Mouse (Mus musculus) stomach, postnatal 0 days (tissue): Measurements from ENCODE around the gene Nbea.

Source experiments
- CTCF ChIP-seq: IDR thresholded peaks from 2 replicates; pipeline ENCODE4 v1.5.1; 2016; ENCODE audit warnings: antibody characterized with exemption, low read depth, mild to moderate bottlenecking, moderate library complexity
- EP300 ChIP-seq: optimal IDR thresholded peaks from 2 replicates; pipeline ENCODE3; 2016; ENCODE audit warnings: antibody characterized with exemption

DNA sequence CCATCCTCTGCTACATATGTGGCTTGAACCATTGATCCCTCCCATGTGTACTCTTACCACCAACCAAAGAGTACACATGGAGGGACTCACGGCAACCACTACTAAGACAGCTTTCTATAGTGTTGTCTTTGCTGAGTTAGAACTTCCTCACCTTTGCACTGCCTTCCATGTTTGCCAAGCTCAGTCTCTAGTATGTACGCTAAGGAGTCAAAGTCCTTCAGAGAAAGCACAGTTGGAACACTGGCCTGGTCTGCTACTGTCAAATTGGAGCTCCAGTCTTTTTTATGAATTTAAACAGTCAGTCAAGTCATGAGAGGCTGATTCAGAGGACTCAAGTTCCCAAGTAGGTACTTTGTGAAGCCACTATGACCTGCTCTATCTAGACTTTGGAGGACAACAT is 486.3 kb downstream of the Nbea start:
- TF ChIP-seq CTCF (no peak), EP300 (no peak)
